Mouse (Mus musculus): ENCODE measurements around the gene Fras1.

Fras1 gene

DNA sequence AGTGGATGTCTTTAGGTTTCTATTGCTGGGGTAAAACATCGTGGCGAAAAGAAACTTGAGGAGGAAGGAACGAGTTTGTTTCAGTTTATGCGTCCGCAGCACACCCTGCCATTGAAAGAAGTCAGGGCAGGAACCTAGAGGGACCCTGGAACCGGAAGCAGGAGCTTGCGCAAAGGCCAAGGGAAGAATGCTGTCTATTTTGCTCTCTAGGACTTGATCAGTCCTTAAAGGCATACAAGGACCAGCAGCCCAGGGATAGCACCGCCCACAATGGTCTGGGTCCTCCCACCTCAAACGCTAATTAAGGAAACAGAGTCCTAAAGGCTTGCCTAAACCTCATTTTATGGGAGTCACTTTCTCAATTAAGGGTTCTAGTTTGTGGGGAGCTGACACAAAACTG, 418.7 kb downstream of the Fras1 start:
- no peak for DNase-seq (ENCODE audit: low read depth, low spot score)

DNA sequence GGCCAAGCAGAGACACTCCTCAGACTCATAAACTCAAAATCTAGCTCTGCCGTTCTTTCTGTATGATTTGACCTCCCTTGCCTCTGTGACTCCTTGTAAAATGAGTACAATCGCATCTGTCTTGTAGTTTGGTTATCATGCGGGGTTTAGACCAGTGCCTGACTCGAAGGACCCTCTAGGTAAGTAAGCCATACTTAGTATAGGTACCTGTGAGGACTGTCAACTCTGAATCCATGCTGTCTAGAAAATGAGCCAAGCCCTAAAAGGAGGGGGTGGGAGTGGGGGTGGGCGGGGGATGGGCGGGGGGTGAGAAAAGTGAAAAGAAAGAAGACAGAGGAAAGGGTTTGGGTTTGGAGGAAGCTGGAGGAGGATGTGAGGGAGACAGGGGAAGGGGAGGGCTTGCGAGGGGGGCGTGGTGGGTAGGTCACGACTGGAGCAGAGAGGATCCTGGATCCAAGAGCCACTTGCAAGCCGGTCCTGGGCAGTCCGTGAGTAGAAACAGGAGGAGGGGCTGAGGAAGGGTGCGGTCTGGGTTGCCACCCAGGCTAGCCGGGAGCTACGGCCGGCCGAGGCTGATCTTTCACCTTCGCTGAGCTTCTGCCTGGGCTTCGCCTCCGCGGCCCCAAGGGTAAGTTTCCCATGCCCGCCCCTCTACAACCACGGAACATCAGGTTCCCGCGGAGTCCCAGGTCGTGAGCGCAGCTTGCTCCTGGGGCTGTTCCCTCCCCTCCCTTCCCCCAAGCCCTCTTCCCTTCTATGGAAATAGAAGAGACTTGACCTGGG, 419.4 kb downstream of the Fras1 start, which contains the start of gene Anxa3:
TSS of gene Anxa3 (plus strand) at position 404 of the 783 bp plus-strand sequence.
- peak; percentile 83 for DNase-seq (ENCODE audit: low read depth, low spot score)

DNA sequence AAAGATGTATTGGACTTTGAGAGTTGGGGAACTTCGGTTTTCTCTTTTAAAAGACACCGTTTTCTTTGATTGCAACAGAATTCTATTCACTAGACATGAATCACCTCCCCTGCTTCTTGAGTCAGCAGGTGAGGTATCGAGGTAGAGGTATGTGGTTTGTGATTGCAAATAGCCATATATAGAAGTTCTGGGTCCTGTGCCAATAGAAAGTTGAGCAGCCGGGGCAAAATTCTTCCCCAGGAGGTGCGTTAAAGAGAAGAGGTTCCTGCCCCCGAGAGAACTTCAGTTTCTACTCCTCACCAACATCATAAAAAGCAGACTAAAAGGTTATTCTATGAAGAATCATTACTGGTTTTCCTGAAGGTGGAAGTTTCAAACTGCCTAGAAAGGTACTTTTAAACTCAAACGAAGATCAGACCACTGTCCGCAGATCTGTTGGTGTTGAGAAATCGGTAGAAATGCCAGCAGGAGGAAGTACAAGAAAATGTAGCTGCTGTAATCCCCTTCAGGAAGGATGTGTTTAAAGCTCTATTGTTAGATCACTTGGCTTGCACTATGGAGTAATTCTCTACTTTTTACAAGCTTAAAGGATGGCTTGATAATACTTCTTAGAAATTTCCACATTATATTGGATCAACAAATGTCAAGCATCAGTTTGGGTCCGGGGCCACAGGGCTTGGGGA, 420.3 kb downstream of the Fras1 start:
- peak; percentile 46 for DNase-seq (ENCODE audit: low read depth, low spot score)

DNA sequence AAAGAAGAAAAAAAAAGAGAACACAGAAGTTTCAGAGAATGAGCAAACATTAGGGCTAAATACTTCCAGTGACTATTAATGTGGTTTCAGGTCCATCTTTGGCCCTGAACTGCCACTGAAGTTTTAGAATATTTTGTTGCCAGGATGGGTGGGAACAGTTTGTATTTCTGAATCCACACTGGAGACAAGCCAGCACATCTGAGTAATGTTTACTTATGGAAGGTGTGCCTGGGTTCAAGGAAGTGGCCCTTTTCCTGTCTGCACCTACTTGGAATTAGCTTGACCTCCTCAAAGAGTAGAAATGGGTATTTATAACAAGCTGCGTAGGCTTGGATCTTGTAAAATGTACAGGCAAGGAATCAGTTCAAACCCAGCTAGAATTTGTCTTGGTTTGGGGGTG, 422.0 kb downstream of the Fras1 start:
- DNase-seq (ENCODE audit: low read depth, low spot score), result peak; percentile 50

DNA sequence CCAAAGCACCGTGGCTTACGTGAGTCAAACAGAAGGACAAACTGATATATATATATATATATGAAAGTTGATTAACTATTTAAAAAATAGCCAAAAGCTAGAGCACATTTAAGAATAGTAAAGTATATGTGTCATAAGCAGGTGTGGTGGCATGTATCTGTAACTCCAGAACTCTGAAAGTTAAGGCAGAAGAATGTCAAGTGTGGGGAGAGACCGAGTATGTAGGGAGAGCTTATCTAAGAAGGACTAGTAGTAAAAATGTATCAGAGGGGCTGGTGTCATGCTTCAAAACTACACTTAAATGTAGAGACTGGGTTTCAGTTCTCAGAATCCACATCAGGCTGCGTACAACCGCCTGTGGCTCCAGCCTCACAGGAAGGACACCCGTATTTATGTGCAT, 423.7 kb downstream of the Fras1 start:
- no peak for DNase-seq (ENCODE audit: low read depth, low spot score)

DNA sequence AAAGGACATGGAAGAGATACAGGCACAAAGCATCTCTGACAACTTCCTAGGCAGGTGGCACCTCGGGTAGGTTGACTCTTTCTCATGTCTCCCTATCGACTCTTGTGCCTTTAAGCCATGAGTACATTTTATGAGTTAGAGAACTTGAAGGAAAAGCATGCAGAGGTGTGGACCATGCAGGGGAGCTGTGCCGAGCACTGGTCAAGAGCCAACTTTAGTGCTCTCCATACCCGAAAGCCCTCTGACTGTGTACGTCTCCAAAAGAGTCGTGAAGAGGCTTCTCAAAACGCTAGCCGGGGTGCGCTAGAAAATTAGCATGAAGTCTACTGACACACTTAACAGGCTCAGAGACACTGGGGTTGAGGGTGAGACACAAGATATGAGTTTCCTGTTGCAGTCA, 425.4 kb downstream of the Fras1 start:
- no peak for DNase-seq (ENCODE audit: low read depth, low spot score)

DNA sequence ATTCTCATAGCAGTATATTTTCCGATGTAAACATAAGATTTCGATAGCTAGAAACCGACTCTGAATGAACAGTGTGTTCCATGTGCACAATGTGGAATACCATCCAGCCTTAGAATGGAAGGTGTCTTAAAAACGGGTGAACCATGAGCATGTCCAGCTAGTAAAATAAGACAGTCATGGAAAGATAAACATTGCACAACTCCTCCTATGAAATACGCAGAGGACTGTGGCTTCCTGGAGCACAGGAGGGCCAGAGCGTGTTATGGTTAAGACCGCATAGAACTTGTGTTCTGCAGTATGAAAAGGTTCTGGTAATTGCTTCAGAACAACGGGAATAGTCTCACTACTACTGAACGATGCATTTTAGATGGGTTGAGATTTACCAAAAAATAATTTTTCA, 426.2 kb downstream of the Fras1 start:
- no peak for DNase-seq (ENCODE audit: low read depth, low spot score)

DNA sequence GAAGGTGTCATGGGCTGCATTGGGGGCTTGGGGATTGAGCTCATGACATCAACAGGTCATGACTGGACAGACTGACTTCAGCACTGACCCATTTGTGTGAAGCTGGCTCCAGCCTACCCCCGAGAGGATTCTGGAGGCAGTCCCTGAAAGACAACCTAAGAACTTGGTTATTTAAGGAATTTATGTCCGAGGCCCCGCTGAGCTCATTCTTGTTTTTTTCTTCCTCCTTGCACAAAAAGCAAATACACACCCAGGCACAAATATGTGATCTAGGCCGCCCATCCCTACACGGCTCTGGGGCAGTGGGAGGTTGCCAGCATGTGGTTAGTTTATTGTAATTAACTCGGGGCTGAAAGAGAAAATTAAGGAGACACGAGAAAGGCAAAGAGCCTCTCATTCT, 428.4 kb downstream of the Fras1 start:
- DNase-seq (ENCODE audit: low read depth, low spot score), result peak; percentile 84

DNA sequence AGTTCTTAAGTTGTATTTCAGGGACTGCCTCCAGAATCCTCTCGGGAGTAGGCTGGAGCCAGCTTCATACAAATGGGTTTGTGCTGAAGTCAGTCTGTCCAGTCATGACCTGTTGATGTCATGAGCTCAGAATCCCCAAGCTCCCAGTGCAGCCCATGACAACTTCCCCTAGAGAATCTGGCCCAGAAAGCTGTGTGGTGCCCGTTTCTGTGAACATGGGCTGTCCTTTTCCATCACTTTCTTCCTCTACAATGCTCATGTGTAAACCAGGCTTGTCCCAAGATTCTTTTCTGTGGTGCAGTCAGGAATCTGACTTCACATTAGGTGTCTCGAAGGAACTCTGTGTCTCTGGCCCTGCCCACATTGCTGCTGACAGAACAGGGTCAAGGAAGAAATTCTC, 429.3 kb downstream of the Fras1 start:
- peak; percentile 85 for DNase-seq (ENCODE audit: low read depth, low spot score)

DNA sequence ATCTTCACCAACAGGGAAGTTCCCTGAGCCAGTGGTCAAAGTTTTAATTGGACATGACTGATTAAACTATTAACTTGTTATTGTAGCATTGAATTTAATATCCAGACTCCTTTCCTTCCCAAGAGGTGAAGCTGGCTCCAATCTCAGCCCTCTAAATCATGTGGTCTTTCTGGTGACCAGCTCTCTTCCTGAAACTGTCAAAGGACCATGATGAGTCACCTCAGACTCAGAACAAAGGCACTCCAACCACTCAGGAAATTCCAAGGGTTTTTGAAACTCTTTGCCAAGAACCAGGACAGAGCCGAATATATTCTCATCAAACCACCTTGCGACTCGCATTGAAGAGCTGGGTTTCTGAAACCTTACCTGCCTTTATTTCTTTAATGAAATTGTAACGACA, 430.5 kb downstream of the Fras1 start:
- DNase-seq (ENCODE audit: low read depth, low spot score), result peak; percentile 96

DNA sequence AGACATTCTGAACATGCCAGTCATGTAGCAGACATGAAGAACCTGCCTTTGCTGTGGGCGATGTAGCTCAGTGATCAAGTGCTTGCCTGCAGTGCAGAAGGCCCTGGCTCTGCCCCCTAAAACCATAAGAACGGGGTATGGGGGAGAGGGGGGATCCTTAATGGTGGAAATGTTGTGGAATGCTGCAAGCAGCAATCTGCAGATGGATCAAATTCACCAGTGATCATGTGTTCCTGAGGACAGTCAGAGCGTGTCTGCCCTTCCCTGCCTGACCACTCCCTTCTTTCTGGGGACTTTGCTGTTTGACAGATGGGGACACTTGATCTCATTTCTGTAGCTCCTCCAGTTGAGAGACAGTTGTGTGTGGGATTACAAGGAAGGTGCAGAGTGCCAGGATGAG, 431.1 kb downstream of the Fras1 start:
- no peak for DNase-seq (ENCODE audit: low read depth, low spot score)

DNA sequence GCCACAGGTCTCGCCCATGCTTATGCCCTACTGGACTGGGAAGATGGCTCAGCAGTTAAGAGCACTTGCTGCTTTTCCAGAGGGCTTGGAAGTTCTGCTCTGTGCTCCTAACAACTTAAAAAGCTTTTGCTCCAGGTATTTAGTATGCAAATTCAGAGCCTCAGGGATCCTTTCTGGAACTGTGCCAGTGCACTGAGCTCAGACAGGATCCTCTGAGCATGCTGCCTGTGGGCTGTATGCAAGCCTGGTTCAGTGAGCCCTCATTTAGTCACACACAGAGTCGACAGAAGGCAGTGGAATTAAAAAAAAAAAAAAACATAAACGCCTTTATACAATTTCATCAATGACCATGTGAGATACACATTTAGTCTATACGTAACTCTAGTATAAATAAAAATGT, 436.9 kb downstream of the Fras1 start:
- no peak for DNase-seq (ENCODE audit: low read depth, low spot score)

DNA sequence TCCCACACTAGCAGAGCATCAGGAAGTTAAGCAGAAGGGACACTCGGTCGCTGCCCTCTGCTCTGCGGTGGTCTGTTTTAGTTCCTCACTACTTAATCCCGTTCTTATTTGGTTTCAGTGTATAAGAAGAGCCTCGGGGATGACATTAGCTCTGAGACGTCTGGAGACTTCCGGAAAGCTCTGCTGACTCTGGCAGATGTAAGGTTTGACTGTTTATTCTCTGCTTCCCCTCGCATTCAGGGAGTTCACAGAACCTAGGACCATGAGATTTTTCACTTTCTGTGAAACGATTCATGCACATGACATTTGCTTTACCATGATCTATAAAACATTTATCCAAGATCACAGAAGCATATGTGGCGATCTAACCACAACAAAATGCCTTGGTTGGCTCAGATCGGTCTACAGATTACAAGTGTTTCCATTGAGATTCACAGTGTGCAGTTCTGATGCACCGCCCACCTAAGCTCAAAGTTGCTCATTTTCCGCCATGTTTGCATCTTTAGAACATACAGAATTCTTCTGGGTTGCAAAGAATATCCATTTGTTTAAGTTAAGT, 451.1 kb downstream of the Fras1 start:
- no peak for DNase-seq (ENCODE audit: low read depth, low spot score)

DNA sequence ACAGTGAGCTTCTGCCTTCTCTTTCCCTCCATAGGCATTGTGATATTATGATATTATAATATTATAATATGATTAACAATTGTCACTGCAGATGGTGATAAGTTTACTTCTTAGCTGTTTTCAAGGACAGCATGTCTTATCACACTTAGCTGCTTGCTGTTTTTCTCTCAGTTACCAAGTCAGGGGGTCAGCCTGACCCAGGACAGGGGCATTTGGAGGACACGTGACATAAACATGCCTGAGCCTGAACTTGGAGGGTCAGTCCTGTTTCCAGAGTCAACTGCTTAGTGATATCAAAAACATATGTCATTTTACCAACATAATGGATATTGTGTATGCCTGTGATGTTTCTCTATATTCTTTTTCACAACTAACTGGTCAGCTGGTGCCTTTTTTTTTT, 453.4 kb downstream of the Fras1 start:
- DNase-seq (ENCODE audit: low read depth, low spot score), result no peak

Data from 3T3-L1 (cell line).